Mouse (Mus musculus) retina, postnatal 1 day (tissue): ENCODE results near the gene Znrf1.

Source experiments
- DNase-seq: peaks from one replicate; pipeline ENCODE4 v3.0.0-alpha.2; 2012

Gene Znrf1

DNA sequence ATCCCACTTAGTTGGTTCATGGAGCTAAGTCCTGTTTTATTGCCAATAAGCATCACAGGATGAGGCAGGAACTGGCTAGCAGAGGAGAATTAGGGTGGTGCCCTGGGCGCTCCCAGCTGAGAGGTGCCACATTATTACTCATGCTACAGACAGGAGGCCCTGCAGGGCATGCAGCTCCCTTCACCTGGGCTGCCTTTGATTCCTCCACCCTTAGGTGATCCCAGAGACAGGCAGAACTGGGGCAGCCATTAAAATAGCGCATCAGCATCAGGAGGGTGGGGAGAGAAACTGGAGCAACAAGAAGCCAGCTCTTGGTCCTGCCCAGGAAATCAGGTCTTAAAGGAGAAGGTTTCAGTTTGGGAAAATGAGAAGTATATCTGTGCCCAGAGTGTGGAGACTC lies 69.1 kb downstream of the Znrf1 start:
- no peak for DNase-seq

DNA sequence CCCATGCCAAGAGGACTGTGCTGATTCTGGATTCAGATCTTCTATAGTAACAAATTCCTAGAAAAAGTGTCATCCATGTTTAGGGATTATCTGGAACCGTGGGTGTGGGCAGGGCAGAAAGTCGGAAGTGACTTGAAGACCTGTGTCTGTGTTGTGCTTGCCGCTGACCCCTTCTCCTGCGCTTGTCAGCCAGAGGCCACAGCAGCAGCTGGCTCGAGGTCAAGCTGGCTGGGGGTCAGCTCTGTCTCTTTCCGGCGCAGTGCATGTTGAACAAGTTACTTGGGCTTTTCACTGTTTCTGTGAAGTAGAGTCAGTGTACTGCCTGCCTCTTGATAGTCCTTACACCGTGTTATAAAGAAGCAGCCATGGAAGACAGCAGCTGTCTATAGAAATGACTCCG lies 71.1 kb downstream of the Znrf1 start:
- no peak for DNase-seq

DNA sequence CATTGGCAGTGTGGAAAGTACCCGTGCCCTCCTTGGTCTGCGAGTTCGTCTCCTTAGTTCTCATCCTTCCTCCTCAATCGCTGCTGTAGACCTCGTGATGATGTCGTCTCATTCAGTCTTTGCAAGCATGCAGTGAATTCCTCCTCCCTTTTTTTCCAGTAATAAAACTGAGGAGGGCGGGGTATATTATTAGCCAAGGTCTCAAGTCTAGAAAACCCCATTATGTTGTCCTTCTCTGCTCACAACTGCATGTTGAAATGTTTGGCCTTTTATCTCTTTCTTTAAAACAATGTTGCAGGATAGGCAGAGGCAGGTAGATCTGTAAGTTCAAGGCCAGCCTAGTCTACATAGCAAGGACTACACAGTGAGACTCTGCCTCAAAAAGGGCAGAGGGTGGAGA lies 71.5 kb downstream of the Znrf1 start:
- no peak for DNase-seq

DNA sequence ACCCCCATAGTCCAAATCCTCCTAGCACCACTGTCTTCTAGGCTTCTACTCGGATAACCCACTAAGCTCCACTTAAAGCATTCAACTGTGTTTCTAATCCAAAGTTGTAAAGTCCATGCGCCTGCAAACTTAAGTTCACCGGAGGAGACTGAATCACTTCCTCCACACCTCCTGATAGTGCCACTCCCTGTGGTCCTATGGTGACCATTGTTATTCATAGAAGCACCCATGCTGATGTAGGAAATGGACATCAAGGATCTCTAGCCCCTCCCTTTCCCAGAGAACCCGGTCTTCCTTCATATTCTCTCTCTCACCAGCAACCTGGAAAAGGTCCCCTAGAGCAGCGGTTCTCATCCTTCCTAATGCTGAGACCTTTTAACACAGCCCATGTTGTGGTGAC lies 77.3 kb downstream of the Znrf1 start:
- DNase-seq: no peak

DNA sequence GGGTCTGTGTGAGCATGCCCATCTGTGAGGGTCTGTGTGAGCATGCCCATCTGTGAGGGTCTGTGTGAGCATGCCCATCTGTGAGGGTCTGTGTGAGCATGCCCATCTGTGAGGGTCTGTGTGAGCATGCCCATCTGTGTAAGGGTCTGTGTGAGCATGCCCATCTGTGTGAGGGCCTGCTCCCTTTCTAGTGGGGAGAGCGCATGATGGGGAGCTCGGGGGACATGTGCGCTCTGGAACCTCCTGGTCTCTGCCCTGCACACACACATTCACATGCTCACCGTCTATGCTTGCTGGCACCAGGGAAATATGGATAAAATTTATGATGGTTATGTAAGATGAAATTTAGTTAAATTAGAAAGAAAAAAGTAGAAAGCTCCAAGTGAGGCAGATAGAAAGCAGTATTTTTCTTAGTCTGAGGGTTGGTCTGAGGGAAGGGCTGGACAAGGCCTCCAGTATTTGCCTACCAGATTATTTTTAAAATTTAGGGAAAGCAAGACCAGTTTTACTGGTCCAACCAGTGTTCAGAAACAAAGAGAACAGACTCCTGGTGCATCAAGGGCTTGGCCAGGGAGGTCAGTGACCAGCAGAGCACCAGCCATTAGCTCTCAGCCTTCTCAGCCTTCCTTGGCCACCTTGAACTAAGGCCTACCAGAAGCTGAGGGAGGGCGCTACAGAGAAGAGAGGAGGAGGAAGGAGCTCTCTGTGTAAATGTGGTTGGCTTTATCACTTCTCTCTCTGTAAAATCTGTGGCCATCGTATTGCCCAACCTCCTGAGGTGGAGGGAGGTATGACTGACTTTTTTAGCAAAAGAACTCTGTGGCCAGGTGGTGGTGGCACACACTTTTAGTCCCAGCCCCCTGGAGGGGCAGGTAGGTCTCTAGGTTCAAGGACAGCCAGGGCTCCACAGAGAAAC lies 79.1 kb downstream of the Znrf1 start:
- no peak for DNase-seq

DNA sequence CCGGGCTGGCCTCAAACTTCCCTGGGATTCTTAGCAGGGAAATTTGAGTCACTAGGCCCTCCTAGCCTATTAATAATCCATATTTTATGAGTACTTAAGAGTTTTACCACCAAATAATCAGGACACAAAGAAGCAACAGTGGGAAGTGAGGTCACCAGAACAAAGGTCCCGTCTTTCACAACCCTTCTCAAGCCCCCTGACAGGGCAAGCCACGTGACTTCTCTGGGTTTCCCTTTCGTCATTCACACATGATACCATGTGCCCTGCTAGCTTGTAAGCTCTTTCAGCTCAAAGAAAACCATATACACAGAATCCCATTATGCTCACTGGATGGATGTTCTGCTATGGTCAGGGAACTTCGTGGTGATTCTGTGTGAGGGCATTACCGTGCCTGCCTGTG lies 81.9 kb downstream of the Znrf1 start:
- DNase-seq: no peak

DNA sequence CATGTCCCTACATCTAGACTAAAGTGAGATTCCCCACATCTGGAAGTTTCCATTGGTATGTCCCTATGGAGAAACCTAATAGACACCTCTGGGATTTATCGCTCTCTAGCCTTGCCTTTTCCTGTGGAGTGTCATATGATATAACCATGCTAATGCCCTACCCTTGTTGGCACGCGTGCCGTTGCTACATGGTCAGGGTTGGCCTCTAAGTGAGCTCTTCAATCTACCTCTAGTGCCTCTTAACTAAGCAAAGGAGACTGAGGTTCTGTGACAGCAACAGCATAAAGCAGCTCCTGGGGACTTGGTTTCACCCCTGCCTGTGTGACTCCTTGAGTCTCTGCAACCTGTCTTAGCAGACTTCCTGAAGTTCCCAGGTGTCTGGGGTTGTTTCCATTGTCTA lies 82.4 kb downstream of the Znrf1 start:
- no peak for DNase-seq

DNA sequence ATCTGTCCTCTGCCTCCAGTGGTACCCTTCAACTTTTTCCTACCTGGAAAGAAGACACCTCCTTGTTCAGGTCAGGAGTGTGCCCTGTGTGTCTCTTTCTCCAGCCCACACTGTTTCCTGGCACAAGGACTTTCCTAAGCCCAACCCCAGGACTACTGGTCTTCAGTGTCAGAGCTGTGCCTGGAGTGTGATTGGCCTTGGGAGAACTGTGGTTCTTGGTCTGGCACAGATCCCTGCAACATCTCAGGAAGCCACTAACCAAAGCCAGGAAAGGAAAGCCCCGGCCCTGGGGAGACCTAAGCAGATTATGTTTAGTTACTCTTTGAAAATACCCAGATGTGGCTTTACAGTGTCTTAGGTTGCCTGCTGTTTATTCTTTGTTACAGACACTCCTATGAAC lies 84.0 kb downstream of the Znrf1 start:
- DNase-seq: no peak

DNA sequence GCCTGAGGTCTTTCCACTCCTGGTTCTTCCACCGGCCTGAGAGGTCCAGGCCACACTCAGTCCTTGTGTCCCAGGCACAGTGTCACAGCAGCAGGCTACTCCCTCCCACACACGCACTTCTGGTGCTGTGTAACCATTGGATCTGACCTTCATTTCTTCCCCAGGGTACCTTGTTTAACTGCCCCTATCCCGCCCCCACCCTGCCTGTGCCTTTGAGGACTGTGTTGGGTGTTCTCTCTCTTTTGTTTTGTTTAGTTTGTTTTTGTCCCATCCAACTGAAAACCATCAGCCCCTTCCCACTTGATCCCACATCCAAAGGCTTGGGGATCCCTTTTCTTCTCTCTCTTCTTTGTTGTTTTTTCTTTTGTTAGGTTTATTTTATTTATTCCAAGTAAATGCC lies 86.2 kb downstream of the Znrf1 start:
- no peak for DNase-seq

DNA sequence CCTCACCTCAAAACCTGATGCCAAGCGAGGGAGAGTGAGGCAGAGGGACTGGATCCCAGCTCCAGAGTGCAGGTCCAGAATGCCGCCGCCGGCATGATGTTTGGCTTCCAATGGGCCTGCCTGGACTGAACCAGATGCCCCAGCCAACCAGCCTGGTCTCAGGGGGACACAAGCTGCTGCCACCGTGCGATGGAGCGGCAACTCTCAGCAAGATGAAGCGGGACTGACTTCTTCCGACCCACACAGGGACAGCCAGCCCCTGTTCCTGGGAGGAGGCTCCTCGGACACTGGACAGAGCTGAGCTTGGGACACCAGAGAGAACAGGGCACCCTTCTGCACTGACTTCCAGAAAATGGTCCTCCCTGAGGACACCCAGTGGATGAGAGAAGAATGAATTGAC lies 86.7 kb downstream of the Znrf1 start:
- DNase-seq: no peak

DNA sequence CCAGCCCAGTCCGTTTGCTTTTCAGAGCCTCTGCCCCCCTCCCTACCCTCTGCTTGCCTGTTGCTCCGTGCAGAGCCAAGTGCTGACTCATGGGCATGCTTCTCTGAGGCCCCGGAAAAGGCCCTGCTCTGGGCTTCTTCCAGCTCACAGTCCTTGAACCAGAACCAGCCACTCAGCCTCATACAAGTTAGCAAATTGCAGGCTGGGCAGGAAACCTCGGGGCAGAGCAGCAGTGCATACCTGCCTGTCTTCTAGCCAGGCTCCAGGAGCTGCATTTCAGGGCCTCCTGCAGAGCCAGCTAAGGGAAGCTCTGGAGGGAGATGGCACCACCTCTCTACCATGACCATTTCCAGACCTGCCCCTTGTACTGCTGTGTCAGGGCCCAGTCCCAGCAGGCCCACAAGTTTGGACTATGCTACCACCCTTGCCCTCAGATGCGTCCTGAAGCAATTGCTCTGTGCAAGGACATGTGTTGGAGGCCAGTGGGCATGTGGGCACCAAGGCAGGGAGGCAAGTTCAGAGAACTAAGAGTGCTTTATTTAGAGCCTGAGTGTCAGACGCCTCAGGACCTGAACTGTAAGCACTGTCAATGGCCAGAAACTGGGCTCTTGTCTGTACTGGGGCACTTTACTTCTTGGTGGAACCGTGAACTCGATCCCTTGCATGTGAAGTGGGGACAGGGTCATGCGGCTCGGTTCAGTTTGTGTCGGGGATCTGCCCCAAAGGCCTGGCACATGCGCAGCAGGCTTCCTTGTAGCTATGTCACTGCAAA lies 88.4 kb downstream of the Znrf1 start:
- DNase-seq: no peak

DNA sequence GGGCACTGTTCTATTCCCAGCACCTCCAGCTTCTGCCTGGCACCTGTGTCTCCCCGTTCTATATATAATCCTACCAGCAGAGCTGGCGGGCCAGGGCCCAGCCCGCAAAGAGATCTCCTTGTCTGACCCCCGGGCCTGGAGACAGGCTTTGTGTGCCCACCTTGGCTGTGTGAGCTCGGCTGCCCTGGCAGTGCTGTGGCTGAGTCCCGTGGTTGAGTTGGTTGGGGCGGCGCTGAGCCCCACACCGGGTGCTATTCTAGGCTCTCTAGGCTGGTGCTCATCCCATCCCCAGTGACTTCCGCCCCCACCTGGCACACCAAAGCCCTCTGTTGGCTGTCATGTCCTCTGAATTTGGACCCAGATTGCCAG lies 88.9 kb downstream of the Znrf1 start:
- DNase-seq: no peak

DNA sequence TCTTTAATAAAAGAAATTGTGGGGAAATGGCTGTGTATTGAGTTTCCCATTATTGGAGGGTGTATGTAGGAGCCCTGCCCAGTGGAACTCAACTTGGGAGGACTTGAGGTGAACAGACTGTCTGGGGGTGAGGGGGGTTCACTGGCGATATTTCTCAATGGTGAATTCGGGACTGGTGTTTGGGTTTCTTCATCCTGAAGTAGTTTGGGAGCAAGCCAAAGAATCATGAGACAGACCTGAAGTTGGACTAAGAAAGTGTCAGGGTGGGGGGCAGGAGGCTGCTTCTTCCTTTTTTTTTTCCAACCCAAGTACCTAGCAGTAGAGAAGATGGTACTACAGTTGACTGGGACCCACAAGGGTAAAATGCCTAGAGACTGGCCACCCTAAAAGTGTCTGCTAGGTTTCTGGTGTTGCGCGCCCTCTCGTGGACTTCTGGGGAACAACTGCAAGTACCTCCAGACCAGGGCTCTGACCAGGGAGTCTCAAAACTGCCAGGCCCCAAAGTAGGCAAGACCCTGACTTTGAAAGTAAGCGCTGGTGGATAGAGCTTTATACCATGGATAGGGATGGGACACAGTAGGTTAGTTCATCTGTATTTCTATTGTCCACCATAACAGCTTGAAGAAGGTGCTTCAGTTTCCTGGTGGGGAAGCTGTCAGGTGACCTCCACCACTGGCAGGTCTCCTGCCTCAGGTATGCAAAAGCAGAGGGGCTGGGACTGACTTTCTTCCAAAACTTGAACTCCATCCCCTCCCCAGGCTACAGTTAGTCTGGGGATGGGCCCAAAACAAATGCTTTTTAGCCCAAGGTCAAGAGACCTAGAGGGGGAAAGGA lies 90.0 kb downstream of the Znrf1 start:
- peak; percentile 79 for DNase-seq

DNA sequence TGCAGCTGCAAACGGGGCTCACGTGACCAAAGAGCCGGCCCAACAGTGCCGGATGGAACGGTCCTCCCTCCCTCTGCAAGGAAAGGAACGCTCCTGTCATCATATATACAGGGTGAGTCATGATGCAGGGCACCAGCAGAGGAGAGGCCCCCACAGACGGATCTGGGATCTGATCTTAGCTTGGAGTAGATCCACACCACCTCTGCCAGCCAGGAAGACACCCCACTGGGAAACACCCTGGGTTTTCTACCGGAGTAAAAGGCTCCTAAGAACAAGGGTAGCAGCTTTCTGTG lies 90.6 kb downstream of the Znrf1 start:
- no peak for DNase-seq

DNA sequence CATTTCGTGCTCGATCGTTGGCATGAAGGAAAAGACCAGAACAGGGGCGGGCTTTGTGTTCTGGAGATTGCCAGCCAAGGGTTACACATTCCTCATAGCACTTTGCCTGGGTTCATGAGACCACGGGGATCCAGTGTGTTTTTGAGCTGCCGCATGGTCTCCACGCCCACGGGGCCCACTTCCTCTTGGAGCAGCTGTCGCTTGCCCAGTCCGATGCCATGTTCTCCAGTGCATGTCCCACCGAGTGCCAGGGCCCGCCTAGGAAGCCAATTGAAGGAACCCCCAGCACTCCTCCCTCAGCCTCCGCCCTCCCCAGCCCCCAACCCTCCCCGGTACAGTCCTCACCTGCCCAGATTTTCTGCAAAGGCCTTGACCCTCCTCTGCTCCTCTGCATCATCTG lies 91.0 kb downstream of the Znrf1 start:
- DNase-seq: no peak

DNA sequence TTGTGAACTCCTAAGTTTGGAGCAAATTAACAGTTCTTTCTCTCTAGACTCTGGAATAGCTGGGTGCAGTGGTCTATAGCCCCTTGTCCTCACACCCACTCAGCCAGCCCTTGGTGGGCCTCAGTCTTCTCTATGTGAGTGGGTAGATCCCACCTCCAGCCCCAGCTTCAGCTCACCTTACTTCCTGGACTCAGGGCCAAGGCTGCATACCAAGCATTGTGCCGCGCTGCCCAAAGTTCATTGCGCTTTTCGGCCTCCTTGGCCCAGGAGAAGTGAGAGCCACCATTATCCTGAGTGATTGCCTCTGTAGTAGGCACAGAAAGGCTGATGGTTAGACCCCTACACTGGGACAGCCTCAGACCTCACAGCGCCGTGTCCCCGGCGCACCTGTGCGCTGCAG lies 92.0 kb downstream of the Znrf1 start:
- no peak for DNase-seq

DNA sequence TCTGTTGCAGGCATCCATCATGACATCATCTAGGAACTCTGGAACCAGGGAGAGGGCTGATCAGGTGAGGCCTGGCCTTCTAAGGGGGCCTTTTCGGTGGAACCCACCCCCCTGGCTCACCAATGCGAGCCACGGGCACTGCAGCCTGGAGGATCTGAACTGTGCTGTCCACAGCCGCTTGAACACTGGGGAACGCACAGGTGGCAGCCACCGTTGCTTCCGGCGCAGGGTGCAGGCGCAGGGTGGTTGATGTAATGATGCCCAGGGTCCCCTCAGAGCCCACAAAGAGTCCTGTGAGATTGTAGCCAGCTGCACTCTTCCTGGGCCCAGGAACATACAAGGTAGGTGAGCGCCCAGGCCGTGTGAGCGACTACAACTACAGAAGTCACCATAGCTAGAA lies 92.5 kb downstream of the Znrf1 start:
- no peak for DNase-seq

DNA sequence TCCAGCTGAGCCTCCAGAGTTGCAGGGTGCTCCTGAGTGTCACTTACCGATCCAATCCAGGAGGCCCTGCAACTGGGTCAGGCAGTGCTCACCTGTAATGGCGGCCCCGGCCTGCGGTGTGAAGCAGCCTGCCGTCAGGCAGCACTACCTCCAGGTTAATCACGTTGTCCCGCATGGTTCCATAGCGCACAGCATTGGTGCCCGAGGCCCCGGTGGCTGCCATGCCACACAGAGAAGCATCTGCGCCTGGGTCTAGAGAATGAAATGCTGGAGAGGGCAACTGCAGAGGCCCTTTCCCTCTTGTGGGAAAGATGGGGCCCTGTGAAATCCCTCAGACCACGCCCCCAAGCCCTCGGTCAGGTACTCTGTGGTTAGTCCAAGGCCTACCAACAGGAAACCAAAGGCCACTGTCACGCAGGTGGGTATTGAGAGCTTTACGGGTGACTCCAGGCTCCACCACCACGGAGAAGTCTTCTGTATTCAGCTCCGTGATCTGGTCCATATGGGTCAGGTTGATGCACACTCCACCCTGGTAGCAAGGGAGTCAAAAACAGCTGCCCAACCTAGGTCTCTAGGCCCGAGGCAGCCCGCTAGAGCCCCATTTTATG lies 93.1 kb downstream of the Znrf1 start:
- DNase-seq: no peak

DNA sequence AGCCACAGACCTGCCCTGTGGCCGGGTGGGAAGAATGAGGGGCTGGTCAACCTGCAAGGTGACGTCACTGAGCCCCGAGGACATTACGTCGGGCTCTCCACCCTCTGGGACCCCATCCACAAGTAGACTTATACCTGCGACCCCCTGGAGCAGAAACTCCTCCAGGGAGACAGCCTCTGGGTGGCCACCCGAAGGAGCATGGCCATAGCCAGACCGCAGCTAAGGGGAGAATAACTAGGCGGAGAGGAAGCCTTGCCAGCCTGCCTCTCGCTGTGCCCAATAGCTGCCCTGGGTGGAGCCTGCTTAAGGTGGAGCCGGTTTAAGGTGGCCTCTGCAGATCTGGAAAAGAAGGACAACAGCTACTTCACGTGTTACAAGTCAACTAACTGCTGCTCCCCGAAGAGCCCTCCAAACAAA lies 94.2 kb downstream of the Znrf1 start, which contains the start of gene Ldhd:
Ldhd (minus strand) TSS at position 270 of the 417 bp plus-strand sequence.
- peak; percentile 26 for DNase-seq

DNA sequence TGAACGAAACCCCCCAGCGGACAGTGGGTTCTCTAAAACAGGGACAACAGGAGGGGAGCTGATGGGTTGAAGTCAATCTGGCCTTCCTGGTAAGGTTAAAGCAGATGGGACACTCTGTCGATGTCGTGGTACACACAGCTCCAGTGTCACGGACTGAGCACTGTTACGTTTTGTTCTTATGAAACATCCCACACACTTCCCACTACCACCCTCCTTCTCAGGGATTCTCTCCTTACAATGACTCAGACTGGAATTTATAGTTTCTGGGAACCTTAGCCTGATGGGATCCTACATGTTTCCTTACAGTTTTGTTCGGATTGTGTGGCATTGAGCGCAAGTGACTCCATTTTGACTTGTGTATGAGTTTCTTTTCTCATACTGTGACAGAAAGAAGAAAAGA lies 95.7 kb downstream of the Znrf1 start:
- no peak for DNase-seq

DNA sequence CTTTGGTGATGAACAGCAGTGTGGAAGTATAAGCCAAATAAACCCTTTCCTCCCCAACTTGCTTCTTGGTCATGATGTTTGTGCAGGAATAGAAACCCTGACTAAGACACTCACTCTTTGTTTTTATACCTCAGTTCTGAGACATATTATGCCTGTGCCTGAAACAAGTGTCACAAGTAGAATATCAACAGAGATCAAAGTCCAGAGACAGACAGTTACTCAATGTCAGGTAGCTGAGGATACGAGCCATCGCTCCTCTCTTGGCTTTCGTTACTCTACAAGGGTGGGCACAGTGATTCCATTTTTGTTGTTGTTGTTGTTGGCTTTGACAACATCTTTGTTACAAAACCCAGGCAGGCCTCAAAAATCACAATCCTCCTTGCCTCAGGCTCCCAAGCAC lies 97.1 kb downstream of the Znrf1 start:
- no peak for DNase-seq

DNA sequence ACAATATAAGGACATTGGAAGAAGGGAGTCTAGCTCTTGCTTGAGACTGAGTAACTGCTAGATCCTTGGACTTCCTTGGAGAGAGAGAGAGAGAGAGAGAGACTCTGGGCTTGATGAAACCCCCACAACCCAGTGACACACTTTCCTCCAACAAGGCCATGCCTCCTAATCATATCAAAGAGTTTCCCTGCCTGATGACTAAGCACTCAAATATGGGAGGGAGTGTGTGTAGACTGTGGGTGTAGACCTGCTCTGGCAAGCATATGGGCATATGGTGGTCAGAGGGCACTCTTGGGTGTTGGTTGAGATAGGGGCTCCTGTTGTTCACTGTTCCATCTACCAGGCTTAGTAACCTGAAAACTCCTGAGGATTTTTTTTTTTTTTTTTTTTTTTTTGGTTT lies 102.2 kb downstream of the Znrf1 start:
- DNase-seq: no peak

DNA sequence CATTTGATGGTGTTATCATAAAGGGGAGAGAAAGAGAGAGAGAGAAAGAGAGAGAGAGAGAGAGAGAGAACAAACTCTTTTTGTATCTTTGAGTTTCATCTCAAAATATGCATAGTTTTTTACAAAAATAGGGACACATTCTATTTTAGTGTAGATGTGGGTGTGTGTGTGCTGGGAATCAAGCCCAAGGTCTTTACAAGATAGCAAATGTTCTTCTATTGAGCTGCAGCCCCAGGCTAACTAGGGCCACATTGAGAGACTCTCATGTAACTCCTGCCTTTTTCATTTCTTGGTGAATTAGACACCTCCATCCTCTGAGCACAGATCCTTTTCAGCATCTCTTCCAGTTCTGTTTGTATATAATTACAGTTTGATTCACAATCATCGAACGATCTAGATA lies 105.2 kb downstream of the Znrf1 start:
- DNase-seq: no peak
